Mouse (Mus musculus): ENCODE results near the gene Myo1g.

DNA sequence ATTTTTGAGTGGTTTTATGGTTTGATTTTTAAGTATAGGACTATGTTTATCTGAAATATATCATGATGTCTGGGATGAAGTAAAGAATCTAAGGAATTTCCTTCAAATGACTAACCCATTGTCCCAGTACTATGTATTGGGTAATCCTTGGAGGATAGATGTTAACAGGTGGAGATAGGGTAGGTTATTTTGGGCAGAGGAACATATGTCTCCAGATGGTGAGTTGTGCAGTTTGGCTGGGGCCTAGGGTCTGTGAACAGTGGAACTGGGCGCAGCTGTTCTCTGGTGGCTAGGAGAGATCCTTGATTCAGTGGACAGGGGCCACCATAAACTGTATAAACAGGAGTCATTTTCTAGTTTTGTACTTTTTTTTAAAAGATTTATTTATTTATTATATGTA lies 43.4 kb downstream of the Myo1g start:
- no peak for TF ChIP-seq CTCF (conservative IDR thresholded peaks at IDR 0.05; ENCODE audit: insufficient read depth, insufficient read length, low read depth, low read length)
- TF ChIP-seq POLR2A (IDR thresholded peaks at IDR 0.05; ENCODE audit: low read depth, low read length) = no peak
